Comparison of ENCODE assay signal across 9 mouse cellular contexts in the genomic region with DNA sequence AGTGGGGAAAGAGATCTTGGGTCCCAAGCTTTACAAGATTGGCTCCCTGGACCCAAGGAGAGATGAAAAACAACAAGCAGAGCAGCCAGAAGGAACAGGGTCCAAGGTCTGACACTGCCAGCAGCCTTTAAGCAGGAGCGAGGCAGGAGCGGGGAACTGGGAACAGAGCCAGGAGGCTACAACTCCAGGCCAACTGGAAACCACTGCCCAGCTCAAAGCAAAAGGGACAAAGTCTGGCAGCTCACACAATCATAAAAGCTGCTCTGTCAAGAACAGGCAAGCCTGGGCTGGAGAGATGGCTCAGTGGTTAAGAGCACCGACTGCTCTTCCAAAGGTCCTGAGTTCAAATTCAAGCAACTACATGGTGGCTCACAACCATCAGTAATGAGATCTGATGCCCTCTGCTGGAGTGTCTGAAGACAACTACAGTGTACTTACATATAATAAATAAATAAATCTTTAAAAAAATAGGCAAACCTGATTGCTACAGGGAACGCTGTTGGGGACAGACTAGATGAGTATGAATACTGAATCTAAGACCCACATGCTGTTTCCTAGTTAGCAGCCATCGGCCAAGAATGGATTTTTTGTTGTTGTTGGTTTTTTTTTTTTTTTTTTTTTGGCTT. TPM values are rescaled to one million over a fixed set of nuclear protein-coding genes. Genes with fewer than 3 reads are reported as not detected.
DNase-seq lines count a peak whose midpoint lies in the region; ATAC-seq and TF ChIP-seq lines count a peak whose summit lies in the region.
"Had no signal": no experiment of that assay in that cellular context is flagged by ENCODE, and none has a peak within 500 bp of the region (broad histone marks: within the 10 kb centered on the region; RNA-seq: fewer than 3 reads in every experiment).

No protein-coding gene starts in this region.

- peaks cover 0 to 2% of the 10 kb centered on the region in 2 experiments; a peak in 1 of 4 replicates for H3K36me3 ChIP-seq in MEL (ENCODE audit: control insufficient read depth in 1 of 2, insufficient read depth in 2 of 2, low read length in 2 of 2)

- intact Hi-C loops in left cerebral cortex, postnatal 25 days (cut with DNase I): no loop called here

- H3K9ac ChIP-seq in MEL (ENCODE audit: control insufficient read depth, low read depth, low read length, poor library complexity, severe bottlenecking): no peak overlapping the region
- H3K9ac ChIP-seq: neural tube, embryonic 13.5 days had no signal

- peaks cover 3 to 5% of the 10 kb centered on the region in 2 experiments for H3K27me3 ChIP-seq in MEL (ENCODE audit: control insufficient read depth in 1 of 2, insufficient read depth in 2 of 2, low read length in 2 of 2)
- H3K27me3 ChIP-seq: neural tube, embryonic 13.5 days had no signal

- no peak; a peak in 1 of 6 replicates for TF ChIP-seq CTCF in MEL (IDR thresholded peaks at IDR 0.05 in 2 of 3, conservative IDR thresholded peaks at IDR 0.05 in 1 of 3; ENCODE audit: control insufficient read depth in 1 of 3, insufficient read depth in 1 of 3, low read depth in 2 of 3, low read length in 3 of 3, poor library complexity in 1 of 3, severe bottlenecking in 1 of 3)

- no peak for TF ChIP-seq POLR2A in MEL (IDR thresholded peaks at IDR 0.05; ENCODE audit: control insufficient read depth in 1 of 2, insufficient read depth in 1 of 2, low read depth in 1 of 2, low read length in 2 of 2, poor library complexity in 1 of 2)

- H3K79me2 ChIP-seq in MEL (ENCODE audit: control insufficient read depth, insufficient read depth, low read length, poor library complexity): no peaks in the 10 kb centered on the region

- TF ChIP-seq EP300 in MEL (IDR thresholded peaks at IDR 0.05; ENCODE audit: low read depth in 1 of 2, low read length in 2 of 2): no peak

- no peaks in the 10 kb centered on the region for H3K4me1 ChIP-seq in MEL (ENCODE audit: control insufficient read depth in 1 of 2, insufficient read depth in 2 of 2, low read length in 2 of 2)
- H3K4me1 ChIP-seq: neural tube, embryonic 13.5 days had no signal

- no peak for TF ChIP-seq RAD21 in MEL (IDR thresholded peaks at IDR 0.05; ENCODE audit: low read depth, low read length)

- no peak for ATAC-seq in cerebellum, adult (ENCODE audit: insufficient number of reproducible peaks, low FRiP score, low TSS enrichment)
- no peak for ATAC-seq in erythroblast, adult 5-6 weeks (replicated peaks; ENCODE audit: low FRiP score, poor library complexity, severe bottlenecking)

- H3K27ac ChIP-seq in MEL (ENCODE audit: control insufficient read depth, low read depth, low read length): no peak overlapping the region
- H3K27ac ChIP-seq: neural tube, embryonic 13.5 days had no signal

- no peaks in the 10 kb centered on the region for H3K9me3 ChIP-seq in MEL (replicated peaks; ENCODE audit: insufficient read depth, low read length)
- H3K9me3 ChIP-seq: neural tube, embryonic 13.5 days had no signal

- no peak overlapping the region for H3K4me3 ChIP-seq in MEL (ENCODE audit: control insufficient read depth in 1 of 2, insufficient read depth in 1 of 2, low read depth in 2 of 2, low read length in 2 of 2)
- H3K4me3 ChIP-seq: neural tube, embryonic 13.5 days had no signal

- peak; percentile 42 to 50 for DNase-seq in cerebellum, adult 18-20 months
- DNase-seq in MEL (ENCODE audit: low read depth, low spot score): no peak
- peak; percentile 43 to 68 for DNase-seq in frontal cortex, postnatal 14 days (ENCODE audit: low spot score in 2 of 2)
- peak; percentile 89 for DNase-seq in kidney, adult 18-20 months
- DNase-seq in left cerebral cortex, postnatal 25 days (ENCODE audit: low spot score in 2 of 2): peak; percentile 55 to 78
- DNase-seq in right cerebral cortex, postnatal 36 days (ENCODE audit: low spot score in 2 of 2): peak; percentile 61 to 68

TF ChIP-seq in MEL, 35 proteins besides CTCF, POLR2A, EP300 and RAD21:
- TF ChIP-seq SMC3 (IDR thresholded peaks at IDR 0.05; ENCODE audit: low read depth, low read length): 0 out of 2 replicates have a peak, but pooled peaks have one; percentile 14
- TF ChIP-seq MYB (IDR thresholded peaks at IDR 0.05; ENCODE audit: low read depth, low read length): no peak
- 0 out of 2 replicates have a peak, but pooled peaks have one; percentile 16 for TF ChIP-seq ZNF384 (IDR thresholded peaks at IDR 0.05; ENCODE audit: low read depth, low read length)
- TF ChIP-seq MEF2A (IDR thresholded peaks at IDR 0.05; ENCODE audit: extremely low read depth, insufficient replicate concordance, low read depth, low read length, poor library complexity, severe bottlenecking): no peak

RNA-seq across cellular contexts. Expression of a gene that starts 9.4 kb away (rescaled TPM):
- total RNA-seq in MEL (2012; rRNA removed): 44.7 and 49.0 TPM in 2 replicates
- 10 to 100 TPM in 1 of 2 experiments, not detected in 1; 82.3 TPM for polyA plus RNA-seq in MEL (2012; ENCODE audit: insufficient read depth in 1 of 2, insufficient read length in 2 of 2, low read depth in 1 of 2, low replicate concordance in 2 of 2, missing spikeins in 1 of 2)
- total RNA-seq in left cerebral cortex, postnatal 25 days (2021): 10 to 100 TPM; 49.9 to 59.8 TPM
- 63.8 and 73.6 TPM in 2 replicates for total RNA-seq in erythroblast, adult 5-6 weeks (2015; ENCODE audit: low replicate concordance)
- total RNA-seq in erythroblast, adult 5-6 weeks (2017; ENCODE audit: low replicate concordance): 59.4 and 71.3 TPM in 2 replicates

RNA-seq across cellular contexts. Expression of a gene that starts 9.4 kb away (rescaled TPM):
- 10.6 and 10.8 TPM in 2 replicates for total RNA-seq in MEL (2012; rRNA removed)
- 10 to 100 TPM in 1 of 2 experiments, not detected in 1; 21.9 TPM for polyA plus RNA-seq in MEL (2012; ENCODE audit: insufficient read depth in 1 of 2, insufficient read length in 2 of 2, low read depth in 1 of 2, low replicate concordance in 2 of 2, missing spikeins in 1 of 2)
- 10 to 100 TPM; 21.8 to 21.9 TPM for total RNA-seq in left cerebral cortex, postnatal 25 days (2021)
- total RNA-seq in erythroblast, adult 5-6 weeks (2015; ENCODE audit: low replicate concordance): 7.7 and 74.0 TPM in 2 replicates
- 20.6 and 28.2 TPM in 2 replicates for total RNA-seq in erythroblast, adult 5-6 weeks (2017; ENCODE audit: low replicate concordance)

RNA-seq across cellular contexts. Expression of a gene that starts 18.3 kb away (rescaled TPM):
- total RNA-seq in MEL (2012; rRNA removed): 43.3 and 48.3 TPM in 2 replicates
- polyA plus RNA-seq in MEL (2012; ENCODE audit: insufficient read depth in 1 of 2, insufficient read length in 2 of 2, low read depth in 1 of 2, low replicate concordance in 2 of 2, missing spikeins in 1 of 2): 10 to 100 TPM in 1 of 2 experiments, not detected in 1; 56.6 TPM
- total RNA-seq in left cerebral cortex, postnatal 25 days (2021): 10 to 100 TPM; 32.0 to 32.8 TPM
- total RNA-seq in erythroblast, adult 5-6 weeks (2015; ENCODE audit: low replicate concordance): 12.3 and 18.8 TPM in 2 replicates
- total RNA-seq in erythroblast, adult 5-6 weeks (2017; ENCODE audit: low replicate concordance): 24.4 and 66.9 TPM in 2 replicates

RNA-seq across cellular contexts. Expression of a gene that starts 18.4 kb away (rescaled TPM):
- total RNA-seq in MEL (2012; rRNA removed): 0.04 TPM in 1 of 2 replicates, not detected in the other
- under 1 TPM in 1 of 2 experiments, not detected in 1; 0.06 TPM for polyA plus RNA-seq in MEL (2012; ENCODE audit: insufficient read depth in 1 of 2, insufficient read length in 2 of 2, low read depth in 1 of 2, low replicate concordance in 2 of 2, missing spikeins in 1 of 2)
- 1 to 10 TPM; 1.8 to 2.4 TPM for total RNA-seq in left cerebral cortex, postnatal 25 days (2021)
- total RNA-seq in erythroblast, adult 5-6 weeks (2015; ENCODE audit: low replicate concordance): not detected in 2 replicates
- total RNA-seq in erythroblast, adult 5-6 weeks (2017; ENCODE audit: low replicate concordance): not detected in 2 replicates

RNA-seq across cellular contexts. Expression of a gene that starts 27.1 kb away (rescaled TPM):
- total RNA-seq in MEL (2012; rRNA removed): 51.6 and 57.1 TPM in 2 replicates
- 10 to 100 TPM in 1 of 2 experiments, not detected in 1; 31.4 TPM for polyA plus RNA-seq in MEL (2012; ENCODE audit: insufficient read depth in 1 of 2, insufficient read length in 2 of 2, low read depth in 1 of 2, low replicate concordance in 2 of 2, missing spikeins in 1 of 2)
- 10 to 100 TPM; 74.8 to 76.3 TPM for total RNA-seq in left cerebral cortex, postnatal 25 days (2021)
- 50.5 and 66.9 TPM in 2 replicates for total RNA-seq in erythroblast, adult 5-6 weeks (2015; ENCODE audit: low replicate concordance)
- 139 and 185 TPM in 2 replicates for total RNA-seq in erythroblast, adult 5-6 weeks (2017; ENCODE audit: low replicate concordance)
